Mouse (Mus musculus): ENCODE measurements around the gene Parp4.

- TF ChIP-seq CTCF (IDR thresholded peaks at IDR 0.05; ENCODE audit: low read depth) (no peak), EP300 (IDR thresholded peaks at IDR 0.05; ENCODE audit: low read depth) (no peak)
Measured at GRCm38 (mm10) chr14:56567476-56567875, 7.9 kb upstream of the Parp4 start.

Measured in heart, postnatal 0 days (tissue).